Mouse (Mus musculus): ENCODE data around the gene Lrmda.

DNA sequence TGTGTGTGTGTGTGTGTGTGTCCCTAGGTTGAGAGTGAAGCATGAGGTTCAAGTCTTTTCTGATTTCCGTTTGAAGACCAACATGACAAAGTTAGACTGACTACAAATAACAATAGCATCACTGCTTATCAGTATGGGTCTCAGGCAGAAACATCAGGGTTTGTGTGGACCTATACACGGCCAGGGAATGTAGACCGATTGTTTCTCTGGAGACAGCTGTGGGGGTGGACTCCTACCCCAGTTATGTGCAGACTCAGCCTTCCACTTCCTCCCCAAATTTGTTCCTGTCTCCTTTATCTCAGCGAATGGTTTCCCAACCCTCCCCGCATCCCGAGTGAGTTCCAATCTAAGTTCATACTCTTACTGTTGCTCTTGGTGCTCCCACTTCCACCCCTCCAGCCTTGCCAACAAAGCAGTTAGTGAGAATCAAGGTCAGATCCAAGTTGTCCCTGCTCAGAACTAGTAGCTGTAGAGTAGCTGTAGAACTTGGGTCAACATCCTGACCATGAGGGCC, 39.9 kb downstream of the Lrmda start:
- TF ChIP-seq CTCF (IDR thresholded peaks at IDR 0.05; ENCODE audit: borderline replicate concordance, extremely low read depth, insufficient read depth, insufficient read length) (no peak), POLR2A (IDR thresholded peaks at IDR 0.05; ENCODE audit: borderline replicate concordance, extremely low read depth, insufficient read depth, insufficient read length, poor library complexity, severe bottlenecking) (no peak)
